Mouse (Mus musculus) cerebellum, adult 9-11 months (tissue): Measurements from ENCODE around the gene Adam12.
A peak's percentile ranks its signal among the peaks of the same experiment; 100 is the strongest.

Source experiments
- DNase-seq: peaks from one replicate; pipeline ENCODE4 v3.0.0; 2022

Gene Adam12

DNA sequence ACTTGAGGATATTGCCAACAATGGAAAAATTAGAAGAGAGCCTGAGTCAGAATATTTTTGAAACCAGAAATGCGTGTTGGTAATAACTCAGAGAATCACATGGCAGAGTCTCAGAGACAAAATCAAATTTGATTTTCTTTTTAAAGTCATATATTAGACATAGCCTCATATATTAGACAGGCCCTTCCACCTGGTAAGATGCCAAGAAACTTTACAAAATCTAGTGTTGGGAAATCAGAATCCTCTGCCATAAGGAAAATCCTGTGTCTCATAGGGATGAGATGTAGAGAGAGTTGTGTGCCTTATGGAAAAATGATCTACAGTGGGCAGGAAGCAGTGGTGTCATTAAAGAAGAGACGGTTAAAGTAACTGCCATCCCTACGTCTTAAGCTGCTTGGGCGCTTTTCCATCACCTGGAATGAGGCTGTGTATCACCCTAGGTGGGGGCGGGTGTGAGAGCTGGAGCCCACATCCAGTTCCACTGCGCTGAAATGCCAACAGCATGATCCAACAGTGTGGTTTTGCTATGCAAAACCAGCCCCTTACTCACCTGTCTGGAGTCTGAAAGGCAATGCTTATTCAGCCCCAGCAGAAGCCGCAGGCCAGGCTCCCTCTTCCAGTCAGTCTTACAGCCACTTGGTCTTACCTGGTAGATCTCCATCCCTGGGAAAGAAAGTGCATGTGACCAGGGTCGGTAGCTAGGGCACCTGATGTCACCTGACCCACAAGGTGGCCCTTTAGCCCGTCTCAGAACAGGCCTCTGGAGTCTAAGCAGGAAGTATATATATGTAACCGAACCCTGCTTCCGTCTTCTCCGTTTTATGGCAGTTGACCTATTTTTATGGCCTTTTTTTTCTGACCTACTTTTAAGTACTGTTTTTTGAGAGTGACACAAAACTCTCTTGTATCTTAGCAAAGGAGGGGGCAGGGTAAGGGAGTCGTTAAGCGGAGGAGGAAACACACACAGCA lies at the start of gene Adam12:
Gene Adam12, minus strand, starts transcription at position 769 of the 969 bp plus-strand sequence.
- no peak for DNase-seq

DNA sequence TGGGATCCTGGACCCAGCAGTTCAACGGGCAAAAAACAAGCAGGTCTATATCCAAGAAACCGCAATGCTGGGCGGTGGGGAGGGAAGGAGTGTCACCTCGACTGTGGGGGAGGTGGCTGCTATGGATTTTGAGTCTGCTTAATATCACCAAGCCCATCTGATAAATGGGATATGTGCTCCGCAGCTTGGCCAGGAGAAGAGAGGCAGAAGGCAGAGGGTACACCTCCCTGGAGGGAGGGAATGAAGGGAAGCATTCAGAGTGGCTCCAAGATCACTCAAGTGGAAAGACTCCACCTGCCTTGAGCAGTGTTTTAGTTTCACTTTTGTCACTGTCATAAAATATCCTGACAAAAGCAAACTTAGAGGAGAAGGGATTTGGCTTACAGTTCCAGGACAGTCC lies 41.0 kb upstream of the Adam12 start:
- DNase-seq, result peak; percentile 5

DNA sequence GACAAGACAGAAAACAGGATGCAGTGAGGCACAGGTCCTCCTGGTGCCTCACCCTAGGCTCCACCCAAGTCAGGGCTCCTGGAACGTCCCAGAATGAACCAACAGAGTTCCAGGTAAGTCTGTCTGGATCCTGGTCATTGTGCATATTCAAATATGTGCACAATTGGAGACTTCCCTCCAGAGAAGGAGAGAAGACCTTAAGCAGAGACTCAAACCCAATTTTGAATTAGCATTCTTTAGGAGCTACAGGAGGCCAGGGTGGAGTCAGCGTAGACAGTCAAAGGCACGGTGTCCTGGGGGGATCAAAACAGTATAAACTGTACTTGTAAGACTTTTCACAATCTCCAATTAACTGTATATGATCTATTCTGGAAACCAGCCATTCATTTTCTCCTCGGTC lies 40.5 kb upstream of the Adam12 start:
- DNase-seq, result no peak

DNA sequence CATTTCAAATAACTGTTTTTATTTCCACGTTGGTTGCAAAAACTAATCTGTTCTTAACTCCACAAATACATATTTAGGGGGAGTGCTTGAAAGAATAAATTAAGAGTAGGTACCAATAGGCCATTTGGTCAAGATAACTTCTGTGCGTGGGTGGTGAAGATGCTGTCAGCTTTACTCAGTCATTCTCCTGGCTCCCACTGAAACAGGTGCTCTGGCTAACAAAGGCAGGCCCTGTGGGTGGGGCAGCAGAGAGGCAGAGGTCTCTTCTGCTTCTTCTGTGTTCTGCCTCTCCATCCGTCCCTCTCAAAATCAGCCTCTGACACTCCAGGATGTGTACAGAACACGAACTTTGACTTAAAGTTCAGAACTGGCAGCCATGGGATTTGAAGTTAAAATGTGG lies 33.8 kb upstream of the Adam12 start:
- no peak for DNase-seq

DNA sequence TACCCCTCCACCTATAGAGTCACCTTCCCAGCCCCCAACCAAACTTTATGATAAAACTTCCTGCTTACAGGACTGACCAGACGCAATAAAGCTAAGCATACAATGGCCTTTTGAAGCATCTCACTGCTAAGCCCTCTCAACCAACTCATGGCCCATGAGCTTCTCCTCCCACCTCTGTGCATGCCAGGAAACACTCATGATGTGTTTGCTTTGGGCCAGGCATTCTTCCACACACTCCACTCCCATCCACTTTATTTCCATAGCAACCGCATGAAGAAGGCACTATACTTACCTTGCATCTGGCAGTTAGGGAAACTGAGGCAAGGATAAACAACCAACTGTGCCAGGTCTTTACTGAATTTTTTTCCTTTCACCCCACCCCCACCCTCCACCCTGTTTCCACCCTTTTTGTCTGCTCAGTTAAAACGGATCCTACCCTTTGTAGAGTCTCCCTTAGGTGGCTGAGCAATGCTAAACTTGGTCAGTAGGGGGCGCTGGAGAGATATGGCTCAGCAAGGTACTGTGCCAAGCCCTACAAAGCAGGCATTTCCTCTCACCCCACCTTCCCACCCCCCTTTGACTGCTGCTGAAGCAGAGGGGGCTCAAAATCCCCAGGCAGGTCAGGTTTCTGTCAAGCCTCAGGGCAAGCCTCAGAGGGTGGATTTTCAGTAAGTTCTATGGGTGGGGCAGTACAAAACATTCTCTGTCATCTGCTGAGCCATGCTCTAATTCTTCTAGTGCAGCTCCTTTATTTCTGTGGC lies 31.4 kb upstream of the Adam12 start:
- peak; percentile 33 for DNase-seq

DNA sequence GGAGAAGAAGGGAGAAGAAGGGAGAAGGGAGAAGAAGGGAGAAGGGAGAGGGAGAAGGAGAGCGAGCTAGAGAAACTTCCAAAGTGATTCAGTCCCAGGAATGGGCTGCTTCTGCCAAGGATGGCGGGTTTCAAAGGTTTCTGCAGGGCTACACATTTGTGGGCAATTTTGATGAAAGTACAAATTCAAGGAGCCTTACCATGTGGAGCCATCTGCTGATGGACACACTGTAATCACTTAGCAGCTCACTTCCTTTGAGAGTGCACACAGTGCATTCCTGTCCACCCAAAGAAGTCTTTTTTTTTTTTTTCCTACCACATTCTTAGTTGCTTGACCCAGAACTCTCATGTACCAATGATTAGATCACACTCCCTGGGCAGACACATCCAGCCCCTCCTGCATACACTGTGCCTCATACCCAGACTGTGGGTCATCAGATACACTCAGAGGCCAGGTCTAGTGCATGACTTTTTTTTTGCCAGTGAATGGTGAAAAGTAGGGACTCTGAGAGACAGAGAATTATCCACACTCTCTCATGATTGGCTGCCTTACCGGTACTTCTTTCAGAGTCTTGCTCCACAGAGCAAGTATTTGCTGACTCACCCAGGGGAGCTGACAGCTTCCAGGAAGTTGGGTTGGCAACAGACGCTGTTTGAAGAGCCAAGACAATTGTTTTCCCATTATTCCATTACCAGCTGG lies 29.2 kb upstream of the Adam12 start:
- DNase-seq, result no peak

DNA sequence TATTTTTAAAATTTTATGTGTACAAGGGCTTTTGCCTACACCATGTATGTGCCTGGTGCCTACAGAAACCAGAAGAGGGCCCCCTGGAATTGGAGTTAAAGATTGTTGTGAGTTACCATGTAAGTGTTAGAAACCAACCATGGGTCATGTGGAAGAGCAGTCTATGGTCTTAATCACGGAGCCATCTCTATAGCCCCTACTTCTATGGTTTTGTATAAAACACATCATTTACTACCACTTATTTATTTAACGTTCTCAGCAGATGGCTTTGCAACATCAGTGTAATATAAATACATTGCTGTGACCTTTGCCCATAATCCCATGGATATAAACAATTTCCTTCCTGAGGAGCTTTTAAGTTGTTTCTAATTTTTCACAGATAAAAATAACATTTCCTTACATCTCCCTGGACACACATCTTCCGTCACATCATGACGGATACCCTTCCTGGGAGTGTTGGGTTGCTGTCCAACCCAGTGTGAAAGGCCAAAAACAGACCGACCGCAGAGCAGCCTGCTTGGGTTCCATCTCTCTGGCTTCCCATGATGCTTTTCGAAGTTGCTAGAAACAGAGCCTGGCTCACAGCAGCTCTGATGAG lies 18.4 kb upstream of the Adam12 start:
- no peak for DNase-seq

DNA sequence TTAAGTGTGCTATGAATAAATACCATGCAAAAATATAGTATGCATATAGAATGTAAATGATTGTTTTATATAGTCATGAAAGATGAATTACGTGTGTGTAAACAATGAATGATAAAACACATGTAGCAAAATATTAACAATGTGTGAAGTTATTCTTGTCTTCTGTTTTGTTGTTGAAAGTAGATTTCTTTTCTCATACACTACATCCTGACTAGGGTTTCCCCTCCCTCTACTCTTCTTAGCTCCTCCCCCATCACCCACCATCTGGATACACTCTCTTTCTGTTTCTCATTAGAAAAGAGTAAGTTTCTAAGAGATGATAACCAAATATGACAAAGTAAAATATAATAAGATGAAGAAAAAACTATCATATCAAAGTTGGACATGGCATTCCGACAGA lies 16.1 kb upstream of the Adam12 start:
- DNase-seq, result no peak

DNA sequence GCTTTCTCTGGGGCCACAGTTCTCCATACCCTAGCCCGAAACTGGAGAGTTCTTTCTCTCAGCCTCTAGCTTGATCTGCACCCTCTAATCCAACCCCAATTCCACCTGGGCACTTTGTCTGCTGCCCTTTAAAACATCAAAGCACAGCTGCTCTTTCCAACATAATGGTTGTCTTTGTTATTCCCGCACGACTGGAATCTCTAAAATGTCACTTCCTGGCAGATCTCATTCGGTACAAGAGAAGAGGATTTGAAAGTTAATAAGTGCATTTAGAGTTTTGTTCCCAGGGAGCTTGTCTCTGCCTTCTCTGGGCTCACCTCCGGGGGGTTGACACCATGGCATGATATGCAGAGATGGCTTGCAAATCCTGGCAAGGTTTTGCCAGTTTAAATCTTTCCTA lies 14.7 kb upstream of the Adam12 start:
- DNase-seq, result no peak

DNA sequence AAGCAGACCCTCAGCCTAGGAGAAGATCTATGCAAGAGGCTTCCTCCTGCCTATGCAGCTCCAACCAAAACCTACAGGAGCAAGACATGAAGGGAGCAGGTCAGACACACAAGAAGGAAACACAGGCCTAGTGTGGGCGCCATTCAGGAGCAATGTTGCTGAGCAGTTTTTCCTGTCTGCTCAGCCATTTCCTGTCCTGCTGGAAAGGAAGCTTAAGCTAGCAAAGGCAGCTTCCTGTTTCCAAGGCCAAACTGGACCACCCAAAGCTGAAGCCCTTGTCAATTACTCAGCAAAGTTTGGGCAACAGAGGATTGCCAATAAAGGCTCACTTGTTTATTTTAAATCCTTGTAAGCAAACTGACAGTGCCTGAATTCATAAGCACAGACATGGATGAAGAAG lies 10.8 kb upstream of the Adam12 start:
- DNase-seq, result no peak

DNA sequence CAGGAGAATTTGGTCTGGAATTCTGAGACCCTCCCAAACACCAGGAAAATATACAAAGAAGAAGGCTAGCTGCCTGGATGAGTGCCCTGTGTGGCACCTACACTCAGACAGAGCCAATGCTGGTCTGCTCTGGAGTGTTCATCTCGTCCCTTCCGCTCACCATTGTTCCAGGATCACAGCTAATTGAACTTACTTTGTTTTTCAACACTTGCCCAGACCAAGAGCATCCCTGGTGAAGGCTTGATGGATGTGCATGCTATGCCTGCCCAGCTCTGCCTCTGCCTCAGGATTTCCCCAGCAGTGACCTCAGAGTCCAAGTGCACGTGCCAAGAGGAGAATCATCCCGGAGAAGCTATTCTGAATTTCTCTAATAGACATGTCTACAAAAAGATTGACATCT lies 9.3 kb upstream of the Adam12 start:
- no peak for DNase-seq

DNA sequence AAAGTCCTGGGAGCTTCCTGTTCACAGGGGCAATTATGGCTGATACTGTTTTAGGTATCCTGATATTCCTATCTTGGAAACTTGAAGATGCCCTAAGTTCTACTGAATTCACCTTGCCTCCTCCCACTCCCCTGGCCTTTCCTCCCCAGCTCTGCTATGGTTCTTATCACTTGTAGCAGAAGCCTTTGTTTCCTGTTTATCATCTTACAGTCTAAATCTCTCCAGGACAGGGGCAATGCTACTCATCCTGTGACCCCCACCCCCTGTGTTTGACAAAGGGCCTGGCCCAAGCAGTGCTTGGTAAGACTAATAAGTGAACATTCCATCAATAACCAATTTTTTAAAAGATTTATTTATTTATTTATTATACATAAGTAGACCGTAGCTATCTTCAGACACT lies 8.6 kb upstream of the Adam12 start:
- DNase-seq, result no peak

DNA sequence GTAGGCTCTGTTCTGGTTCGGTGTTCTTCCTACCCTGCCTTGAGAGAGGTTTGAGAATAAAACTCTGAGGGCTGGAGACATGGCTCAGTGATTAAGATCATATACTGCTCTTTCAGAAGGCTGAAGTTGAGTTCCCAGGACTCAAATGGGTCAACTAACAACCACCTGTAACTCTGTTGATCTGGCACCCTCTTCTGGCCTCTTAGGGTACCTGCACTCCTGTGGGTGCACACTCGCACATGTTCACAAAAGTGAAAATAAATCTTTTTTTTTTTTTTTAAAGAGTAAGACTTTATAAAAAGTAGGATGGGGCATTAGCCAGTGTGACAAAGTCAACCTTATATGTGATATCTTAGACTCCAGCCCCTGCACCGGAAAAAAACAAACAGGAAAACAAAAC lies 6.9 kb upstream of the Adam12 start:
- no peak for DNase-seq

DNA sequence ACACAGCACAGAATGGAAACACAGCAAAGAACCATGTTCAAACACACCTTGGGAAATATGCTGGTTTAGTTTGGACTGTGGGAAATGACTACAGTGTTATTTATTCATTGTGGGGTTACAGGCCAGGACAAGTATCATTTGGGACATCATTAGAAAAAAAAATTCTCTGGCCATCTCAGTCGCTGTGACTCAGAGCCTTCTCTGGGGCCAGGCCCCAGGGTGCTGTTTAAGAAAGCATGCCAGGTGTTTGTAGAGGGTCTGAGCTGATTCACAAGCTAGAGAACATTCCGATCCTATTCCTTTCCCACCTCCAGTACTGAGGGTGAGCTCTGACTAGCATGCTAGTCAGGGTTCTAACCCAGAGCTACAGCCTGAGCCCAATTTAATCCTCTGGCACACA lies 5.4 kb upstream of the Adam12 start:
- no peak for DNase-seq

DNA sequence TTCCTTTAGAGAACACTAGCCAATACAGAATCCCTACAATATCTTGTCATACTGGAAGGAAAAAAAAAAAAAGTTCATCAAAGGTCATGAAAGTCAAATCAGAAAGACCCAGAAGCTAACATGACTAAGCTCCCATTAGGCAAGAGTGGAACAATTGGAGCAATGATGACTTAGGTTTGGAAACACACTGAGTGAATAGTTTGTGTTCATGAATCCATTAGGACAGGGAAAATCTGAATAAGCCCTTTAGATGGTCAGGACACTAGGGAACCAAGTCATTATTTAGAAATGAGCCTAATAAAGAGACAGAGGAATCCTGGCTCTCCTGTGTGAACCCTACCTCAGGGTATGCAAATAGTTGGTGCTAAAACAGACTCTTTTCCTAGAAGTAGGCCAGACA lies 4.8 kb upstream of the Adam12 start:
- no peak for DNase-seq

DNA sequence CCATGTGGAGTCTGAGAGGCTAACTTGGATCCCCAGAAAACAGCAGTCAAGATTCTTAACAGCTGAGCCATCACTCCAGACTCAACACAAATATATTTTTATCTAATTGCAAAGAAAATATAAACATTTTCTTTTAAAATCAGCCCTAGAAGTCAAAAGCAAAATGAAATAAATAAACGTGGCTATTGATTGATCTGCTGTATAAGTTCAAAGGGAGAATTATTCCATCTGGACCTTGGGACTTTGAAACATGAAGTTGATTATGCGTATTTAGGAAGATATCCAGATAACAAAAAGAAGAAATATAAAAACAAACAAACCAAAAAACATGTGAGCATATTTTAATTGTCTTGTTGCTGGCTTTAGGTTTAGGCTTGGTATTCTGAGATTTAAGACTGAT lies 3.6 kb upstream of the Adam12 start:
- no peak for DNase-seq

DNA sequence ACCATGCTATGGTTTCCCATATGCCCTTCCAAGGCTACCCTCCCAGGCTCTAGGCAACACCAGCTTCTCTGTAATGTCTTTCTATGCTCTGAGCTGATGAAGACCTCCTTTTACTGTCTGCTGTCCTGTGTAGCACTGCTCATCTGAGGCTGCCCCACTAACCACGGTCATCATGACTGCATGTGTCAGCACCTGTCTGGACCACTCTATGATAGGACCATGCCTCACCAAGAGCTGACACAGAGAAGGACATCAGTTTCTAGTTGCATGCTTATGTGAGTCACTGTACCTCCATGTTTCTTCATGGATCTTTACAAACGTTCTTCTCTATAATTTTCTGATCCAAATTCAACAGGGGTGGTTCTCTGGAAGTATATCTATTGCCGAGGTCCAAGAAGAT lies 1.2 kb downstream of the Adam12 start:
- DNase-seq, result no peak

DNA sequence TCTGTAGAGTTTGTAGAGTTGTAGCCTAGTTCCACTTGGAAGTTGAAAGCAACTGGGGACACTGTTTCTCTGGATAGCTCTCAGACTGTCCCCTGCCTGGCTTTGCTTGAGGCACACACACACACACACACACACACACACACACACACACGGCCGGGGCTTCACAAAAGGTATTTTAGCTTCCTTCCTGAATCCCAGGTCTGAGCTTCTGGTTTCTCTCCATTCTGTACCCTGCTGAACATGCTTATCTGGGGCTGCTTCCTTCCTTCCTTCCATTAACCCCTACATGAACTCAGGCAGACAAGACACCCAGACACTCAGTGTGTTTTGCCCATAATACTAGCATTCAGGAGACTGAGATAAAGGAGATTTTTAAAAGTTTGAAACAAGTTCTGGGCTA lies 2.0 kb downstream of the Adam12 start:
- no peak for DNase-seq

DNA sequence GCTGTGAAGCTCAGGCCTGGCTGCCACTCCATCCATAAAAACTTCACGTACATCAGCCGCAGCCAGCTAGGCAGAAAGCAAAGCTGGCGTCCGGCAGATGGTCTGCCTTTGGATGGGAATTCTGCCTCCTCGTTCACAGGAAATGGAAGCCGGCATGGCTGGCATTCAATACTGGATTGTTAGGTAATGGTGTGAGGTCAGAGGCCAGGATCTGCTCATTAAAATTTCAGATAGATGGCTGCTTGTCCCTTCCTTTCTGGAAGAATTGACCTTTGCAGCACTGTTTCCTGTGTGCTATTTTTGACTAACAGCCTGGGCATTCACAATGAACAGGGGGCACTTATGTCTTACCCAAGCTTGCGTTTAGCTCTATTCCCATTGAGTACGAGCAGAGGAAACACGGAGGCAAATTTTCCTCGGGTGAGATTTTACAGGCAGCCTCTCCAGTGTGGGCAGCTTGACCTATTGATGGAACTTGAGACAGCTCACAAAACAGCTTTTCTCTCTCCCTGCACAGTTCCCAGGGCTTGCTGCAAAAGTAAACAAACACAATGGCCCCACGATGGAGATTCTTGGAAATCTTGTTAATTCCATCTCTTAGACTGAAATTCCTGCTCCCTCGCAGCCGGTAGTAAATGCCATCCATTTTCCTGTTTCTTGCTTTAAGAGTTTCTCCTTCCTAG lies 4.0 kb downstream of the Adam12 start:
- DNase-seq, result no peak

DNA sequence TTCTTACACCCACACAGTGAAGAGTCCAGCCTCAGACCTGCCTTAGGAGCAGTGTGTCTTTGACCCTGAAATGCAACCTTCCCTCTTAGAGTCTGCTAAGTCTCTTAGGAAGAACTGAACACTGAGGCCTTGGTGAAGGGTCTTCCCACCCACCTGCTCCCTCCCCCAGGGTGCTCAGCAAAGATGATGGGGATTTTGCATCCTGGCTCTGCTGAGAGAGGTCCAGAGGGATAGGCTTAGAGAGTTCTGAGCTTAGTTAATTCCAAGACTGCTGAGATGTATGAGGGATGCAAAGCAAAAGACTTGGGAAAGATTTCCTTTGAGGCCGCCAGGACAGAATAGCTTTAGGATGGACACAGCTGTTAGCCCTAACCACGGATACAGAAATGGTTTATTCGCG lies 4.8 kb downstream of the Adam12 start:
- no peak for DNase-seq

DNA sequence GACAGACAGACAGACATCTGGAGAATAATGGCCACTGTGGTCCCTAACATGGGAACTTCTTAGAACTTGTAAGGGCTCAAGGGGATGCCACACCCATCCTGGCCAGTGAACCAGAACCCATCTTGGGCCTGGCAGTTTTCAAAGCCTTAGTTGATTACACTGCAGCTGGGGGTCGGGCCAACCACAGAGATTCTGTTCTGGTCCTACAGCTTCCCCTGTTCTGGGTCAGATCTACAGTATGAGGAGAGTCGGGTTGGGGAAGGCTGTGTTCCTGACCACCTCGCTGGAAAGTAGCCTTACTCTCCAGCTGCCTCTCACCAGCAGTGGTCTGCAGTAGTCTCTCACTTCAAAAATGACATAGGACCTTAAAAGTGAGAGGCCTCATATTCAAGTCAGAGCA lies 5.7 kb downstream of the Adam12 start:
- no peak for DNase-seq
